Mouse (Mus musculus) neural tube, embryonic 14.5 days (tissue): ENCODE results near the gene Ephx1. TPM values are rescaled to one million over a fixed set of nuclear protein-coding genes. Genes with fewer than 3 reads are reported as not detected.

Experiments used
- ATAC-seq: fragments of 200-750 bp; cut with Nextera tagmentation; 2 replicates; pipeline ENCODE4 v1.8.0; 2017; ENCODE audit warnings: low read depth, mild to moderate bottlenecking, moderate TSS enrichment, moderate library complexity
- H3K27ac ChIP-seq: fragments of 300-500 bp; sonication (generic); 2 replicates; pipeline ENCODE4 v1.5.1; 2014; ENCODE audit warnings: low read depth, mild to moderate bottlenecking, control low read depth, low read length, moderate library complexity, mixed read lengths
- H3K27me3 ChIP-seq: fragments of 300-500 bp; sonication (generic); 2 replicates; pipeline ENCODE4 v1.6.1; 2014; ENCODE audit warnings: low read length; ENCODE audit not compliant: control insufficient read depth, insufficient read depth
- H3K36me3 ChIP-seq: fragments of 300-500 bp; sonication (generic); 2 replicates; pipeline ENCODE4 v1.6.1; 2014; ENCODE audit warnings: low read length, mixed read lengths; ENCODE audit not compliant: control insufficient read depth, insufficient read depth
- H3K4me1 ChIP-seq: fragments of 300-500 bp; sonication (generic); 2 replicates; pipeline ENCODE4 v1.6.1; 2014; ENCODE audit warnings: low read length; ENCODE audit not compliant: control insufficient read depth, insufficient read depth
- H3K4me2 ChIP-seq: fragments of 300-500 bp; sonication (generic); 2 replicates; pipeline ENCODE4 v1.6.1; 2014; ENCODE audit warnings: mild to moderate bottlenecking, low read depth, low read length, control low read depth
- H3K4me3 ChIP-seq: fragments of 300-500 bp; sonication (generic); 2 replicates; pipeline ENCODE4 v1.5.1; 2014; ENCODE audit warnings: low read depth, low read length, control low read depth, mixed read lengths
- H3K9ac ChIP-seq: fragments of 300-500 bp; sonication (generic); replicated peaks from 2 replicates; pipeline ENCODE4 v1.6.1; 2014; ENCODE audit warnings: low read depth, mild to moderate bottlenecking, control low read depth, low read length, mixed read lengths
- H3K9me3 ChIP-seq: fragments of 300-500 bp; sonication (generic); 2 replicates; pipeline ENCODE4 v1.6.1; 2016; ENCODE audit warnings: low read length; ENCODE audit not compliant: control insufficient read depth
- WGBS: fragments of 180-500 bp; shearing (Covaris S2); extraction: QIAGEN DNeasy Blood & Tissue Kit; methylation state at CpG from one replicate; pipeline ENCODE4 v1.1.7; 2014; 5-methylcytosine and 5-hydroxymethylcytosine counted together
- polyA plus RNA-seq: library from polyadenylated mRNA; unstranded; fragments of >200 nt; fragmentation: Nextera tagmentation; extraction: Ambion mirVana; gene quantifications from 2 replicates; pipeline ENCODE4 v1.2.1, GENCODE M21; 2014

Gene Ephx1
- 5.3 and 5.4 TPM in 2 replicates for polyA plus RNA-seq

GRCm38 (mm10) chr1:181020756-181021487 is at the start of gene Ephx1:
Gene Ephx1 (minus strand): TSS chr1:181020904.
- ATAC-seq = no peak
- Histone ChIP-seq H3K9ac (no peak within 1 kb of the TSS), H3K4me2 (no peak within 1 kb of the TSS), H3K27ac (no peak within 1 kb of the TSS), H3K4me1 (0 out of 2 replicates have a peak, but pooled peaks cover 11% of the 10 kb centered on the region), H3K4me3 (no peak within 1 kb of the TSS), H3K27me3 (no peaks in the 10 kb centered on the region), H3K9me3 (no peaks in the 10 kb centered on the region), H3K36me3 (no peaks in the 10 kb centered on the region)
- WGBS = 68% methylated on average over 5 of the region's 5 CpGs

- ATAC-seq = no peak
- H3K36me3 ChIP-seq = no peaks in the 10 kb centered on the region
- H3K4me3 ChIP-seq = no peak overlapping the region
- H3K9me3 ChIP-seq = no peaks in the 10 kb centered on the region
- no peak overlapping the region for H3K27ac ChIP-seq
- H3K9ac ChIP-seq = no peak overlapping the region
- no peaks in the 10 kb centered on the region for H3K27me3 ChIP-seq
- WGBS = 75% methylated on average over 11 of the region's 11 CpGs
- H3K4me1 ChIP-seq = no peaks in the 10 kb centered on the region
- H3K4me2 ChIP-seq = no peak overlapping the region
These were observed 49.0 kb upstream of the Ephx1 start for GRCm38 (mm10) chr1:181069671-181070070.

GRCm38 (mm10) chr1:181068344-181068743 is 47.6 kb upstream of the Ephx1 start:
- Histone ChIP-seq H3K36me3 (no peaks in the 10 kb centered on the region), H3K27me3 (no peaks in the 10 kb centered on the region), H3K4me2 (no peak overlapping the region), H3K9ac (no peak overlapping the region), H3K4me1 (no peaks in the 10 kb centered on the region), H3K9me3 (no peaks in the 10 kb centered on the region), H3K4me3 (no peak overlapping the region), H3K27ac (no peak overlapping the region)
- WGBS = 81% methylated on average over 1 of the region's 1 CpGs
- ATAC-seq = no peak

- no peaks in the 10 kb centered on the region for H3K36me3 ChIP-seq
- no peak for ATAC-seq
- 84% methylated on average over 6 of the region's 6 CpGs for WGBS
- no peaks in the 10 kb centered on the region for H3K9me3 ChIP-seq
- no peaks in the 10 kb centered on the region for H3K4me1 ChIP-seq
- H3K27me3 ChIP-seq = no peaks in the 10 kb centered on the region
- no peak overlapping the region for H3K4me3 ChIP-seq
- no peak overlapping the region for H3K27ac ChIP-seq
- no peak overlapping the region for H3K9ac ChIP-seq
- H3K4me2 ChIP-seq = no peak overlapping the region
These were observed 43.9 kb upstream of the Ephx1 start for GRCm38 (mm10) chr1:181064648-181065047.

- no peak overlapping the region for H3K27ac ChIP-seq
- no peaks in the 10 kb centered on the region for H3K9me3 ChIP-seq
- H3K4me1 ChIP-seq = no peaks in the 10 kb centered on the region
- no peaks in the 10 kb centered on the region for H3K27me3 ChIP-seq
- H3K9ac ChIP-seq = no peak overlapping the region
- H3K4me2 ChIP-seq = no peak overlapping the region
- H3K4me3 ChIP-seq = no peak overlapping the region
- 75% methylated on average over 2 of the region's 2 CpGs for WGBS
- no peak for ATAC-seq
- no peaks in the 10 kb centered on the region for H3K36me3 ChIP-seq
These were observed 43.3 kb upstream of the Ephx1 start for GRCm38 (mm10) chr1:181063991-181064390.

- no peaks in the 10 kb centered on the region for H3K27me3 ChIP-seq
- ATAC-seq = no peak
- no peak overlapping the region for H3K4me2 ChIP-seq
- H3K9ac ChIP-seq = no peak overlapping the region
- no peak overlapping the region for H3K4me3 ChIP-seq
- no peaks in the 10 kb centered on the region for H3K9me3 ChIP-seq
- H3K4me1 ChIP-seq = no peaks in the 10 kb centered on the region
- H3K36me3 ChIP-seq = no peaks in the 10 kb centered on the region
- 71% methylated on average over 3 of the region's 3 CpGs for WGBS
- no peak overlapping the region for H3K27ac ChIP-seq
These were observed 41.2 kb upstream of the Ephx1 start for GRCm38 (mm10) chr1:181061784-181062485.

GRCm38 (mm10) chr1:181052898-181053297 is 32.2 kb upstream of the Ephx1 start:
- ATAC-seq = no peak
- WGBS = 89% methylated on average over 4 of the region's 4 CpGs

GRCm38 (mm10) chr1:181050937-181051336 is 30.2 kb upstream of the Ephx1 start, which contains the start of gene 9130409I23Rik:
Gene 9130409I23Rik (plus strand): TSS chr1:181051237.
- WGBS = 86% methylated on average over 6 of the region's 6 CpGs
- H3K4me1 ChIP-seq = no peaks in the 10 kb centered on the region
- H3K27ac ChIP-seq = no peak within 1 kb of the TSS
- no peaks in the 10 kb centered on the region for H3K36me3 ChIP-seq
- no peak for ATAC-seq
- no peaks in the 10 kb centered on the region for H3K9me3 ChIP-seq
- H3K27me3 ChIP-seq = no peaks in the 10 kb centered on the region
- H3K4me3 ChIP-seq = no peak within 1 kb of the TSS
- no peak within 1 kb of the TSS for H3K4me2 ChIP-seq
- H3K9ac ChIP-seq = no peak within 1 kb of the TSS

More at GRCm38 (mm10) chr1:181052898-181053297, 32.2 kb upstream of the Ephx1 start:
- H3K27me3 ChIP-seq = no peaks in the 10 kb centered on the region
- H3K4me3 ChIP-seq = no peak overlapping the region
- H3K9ac ChIP-seq = no peak overlapping the region
- H3K4me1 ChIP-seq = no peaks in the 10 kb centered on the region
- H3K27ac ChIP-seq = no peak overlapping the region
- H3K36me3 ChIP-seq = no peaks in the 10 kb centered on the region
- H3K9me3 ChIP-seq = no peaks in the 10 kb centered on the region
- no peak overlapping the region for H3K4me2 ChIP-seq

GRCm38 (mm10) chr1:181049328-181049842 is 28.7 kb upstream of the Ephx1 start:
- H3K4me1 ChIP-seq = no peaks in the 10 kb centered on the region

More at GRCm38 (mm10) chr1:181049328-181049842, 28.7 kb upstream of the Ephx1 start:
- Histone ChIP-seq H3K9ac (no peak overlapping the region), H3K9me3 (no peaks in the 10 kb centered on the region), H3K4me3 (no peak overlapping the region), H3K27me3 (no peaks in the 10 kb centered on the region), H3K36me3 (no peaks in the 10 kb centered on the region), H3K4me2 (no peak overlapping the region), H3K27ac (no peak overlapping the region)
- no peak for ATAC-seq
